Mouse (Mus musculus): ENCODE measurements around the gene Cnbd2.

The Cnbd2 gene

GRCm38 (mm10) chr2:156392461-156393154 is 80.5 kb downstream of the Cnbd2 start:
- peak; percentile 85 for DNase-seq (ENCODE audit: low read depth)

DNA sequence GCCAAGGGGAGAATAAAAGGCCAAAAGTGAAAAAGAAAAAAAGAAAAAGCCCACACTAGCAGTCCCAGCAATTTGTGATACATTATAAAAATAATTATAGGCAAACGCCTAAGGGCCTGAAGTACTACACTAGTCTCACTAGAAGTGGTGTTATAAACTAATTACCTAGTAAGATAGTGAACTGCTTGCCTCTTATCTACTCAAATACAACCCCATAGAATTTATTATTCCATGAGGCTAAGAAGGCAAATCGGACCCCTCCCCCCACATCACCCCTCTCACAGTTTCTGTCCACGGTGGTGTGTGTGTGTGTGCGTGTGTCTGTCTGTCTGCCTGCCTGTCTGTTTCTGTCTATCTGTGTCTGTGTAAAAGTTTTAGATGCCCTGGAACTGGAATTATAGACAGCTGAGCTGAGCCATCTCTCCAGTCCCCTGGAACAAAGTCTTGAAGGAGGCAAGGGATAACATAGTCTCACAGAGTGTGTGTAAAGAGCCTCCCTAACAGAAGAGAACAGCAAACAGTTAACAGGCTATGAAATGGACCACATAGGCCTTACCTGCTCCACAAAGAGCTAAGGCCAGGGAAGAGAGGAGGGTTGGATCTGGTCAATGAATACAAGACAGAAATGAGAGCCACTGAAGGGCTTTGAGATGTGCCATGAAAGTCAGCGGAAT is 81.2 kb downstream of the Cnbd2 start:
- peak; percentile 47 for DNase-seq (ENCODE audit: low read depth)

GRCm38 (mm10) chr2:156394282-156394681 is 82.2 kb downstream of the Cnbd2 start:
- peak; percentile 72 for DNase-seq (ENCODE audit: low read depth)

- DNase-seq (ENCODE audit: low read depth): no peak
These were observed 84.0 kb downstream of the Cnbd2 start for GRCm38 (mm10) chr2:156396096-156396495.

- no peak for DNase-seq (ENCODE audit: low read depth)
These were observed 85.9 kb downstream of the Cnbd2 start for GRCm38 (mm10) chr2:156397988-156398387.

GRCm38 (mm10) chr2:156399485-156399884 is 87.4 kb downstream of the Cnbd2 start:
- DNase-seq (ENCODE audit: low read depth): no peak

DNA sequence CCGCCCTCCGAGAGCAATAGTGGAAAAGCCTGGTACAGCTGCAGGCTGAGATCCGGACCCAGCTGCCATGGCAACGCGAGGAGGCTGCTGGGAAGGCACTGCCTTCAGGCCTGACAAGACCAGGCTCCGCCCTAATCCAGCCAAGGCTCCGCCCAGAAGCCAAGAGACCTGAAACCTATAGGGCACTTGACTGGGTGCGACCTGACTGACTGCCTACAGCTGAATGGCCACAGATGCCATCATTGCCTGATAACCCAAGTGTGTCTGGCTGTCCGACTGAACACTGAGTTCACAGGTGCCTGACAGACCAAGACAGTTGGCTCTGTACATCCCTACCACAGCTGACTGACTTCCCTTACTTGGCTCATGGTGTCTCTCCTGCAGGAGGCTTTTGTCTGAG is 89.2 kb downstream of the Cnbd2 start:
- peak; percentile 24 for DNase-seq (ENCODE audit: low read depth)

DNA sequence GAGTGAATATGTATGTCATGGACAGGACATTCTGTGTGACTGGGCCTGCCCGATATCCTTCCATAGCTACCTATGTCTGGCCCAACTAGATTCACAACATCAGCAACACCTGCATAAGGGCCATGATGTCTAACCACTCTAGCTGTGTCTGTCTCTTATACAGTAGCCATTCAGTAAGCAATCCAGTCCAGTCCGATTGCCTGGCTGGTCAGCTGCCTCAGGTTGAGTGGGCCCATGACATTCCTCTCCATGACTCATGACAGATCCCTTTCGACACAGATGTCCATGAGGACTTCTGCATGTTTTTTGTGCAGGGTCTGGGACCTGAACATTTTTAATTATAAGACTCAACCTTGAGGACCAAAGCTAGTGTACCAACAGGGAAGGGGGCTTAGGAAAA is 89.9 kb downstream of the Cnbd2 start:
- no peak for DNase-seq (ENCODE audit: low read depth)

- DNase-seq (ENCODE audit: low read depth): no peak
These were observed 94.9 kb downstream of the Cnbd2 start for GRCm38 (mm10) chr2:156406987-156407386.

- DNase-seq (ENCODE audit: low read depth): no peak
These were observed 96.1 kb downstream of the Cnbd2 start for GRCm38 (mm10) chr2:156408168-156408567.

DNA sequence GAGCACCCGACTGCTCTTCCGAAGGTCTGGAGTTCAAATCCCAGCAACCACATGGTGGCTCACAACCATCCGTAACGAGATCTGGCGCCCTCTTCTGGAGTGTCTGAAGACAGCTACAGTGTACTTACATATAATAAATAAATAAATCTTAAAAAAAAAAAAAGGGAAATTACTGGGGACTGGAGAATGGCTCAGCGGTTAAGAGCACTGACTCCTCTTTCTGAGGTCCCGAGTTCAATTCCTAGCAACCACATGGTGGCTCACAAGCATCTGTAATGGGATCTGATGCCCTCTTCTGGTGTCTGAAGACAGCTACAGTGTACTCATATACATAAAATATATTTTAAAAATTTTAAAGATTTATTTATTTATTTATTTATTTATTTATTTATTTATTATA is 99.2 kb downstream of the Cnbd2 start:
- DNase-seq (ENCODE audit: low read depth): peak; percentile 65

- DNase-seq (ENCODE audit: low read depth): no peak
These were observed 102.9 kb downstream of the Cnbd2 start for GRCm38 (mm10) chr2:156414996-156415395.

DNA sequence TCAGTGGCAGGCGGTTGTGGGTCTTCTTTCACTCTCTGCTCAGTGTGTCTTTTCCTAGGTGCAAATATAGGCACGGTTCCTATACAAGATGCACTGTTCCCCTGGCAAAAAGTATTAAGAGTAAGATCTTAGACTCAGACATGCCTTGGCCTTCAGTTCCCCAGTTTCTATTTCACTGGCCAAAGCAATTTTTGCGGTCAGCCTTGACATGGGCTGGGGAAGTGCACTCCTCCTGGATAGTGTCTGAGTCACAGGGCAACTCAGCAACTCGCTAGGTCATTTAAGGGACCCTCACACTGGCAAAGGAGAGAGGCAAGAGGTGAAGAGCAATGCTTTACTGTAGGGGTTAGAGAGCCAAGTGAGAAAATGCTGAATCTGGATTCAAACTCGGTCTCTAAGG is 103.6 kb downstream of the Cnbd2 start:
- DNase-seq (ENCODE audit: low read depth): peak; percentile 76

DNA sequence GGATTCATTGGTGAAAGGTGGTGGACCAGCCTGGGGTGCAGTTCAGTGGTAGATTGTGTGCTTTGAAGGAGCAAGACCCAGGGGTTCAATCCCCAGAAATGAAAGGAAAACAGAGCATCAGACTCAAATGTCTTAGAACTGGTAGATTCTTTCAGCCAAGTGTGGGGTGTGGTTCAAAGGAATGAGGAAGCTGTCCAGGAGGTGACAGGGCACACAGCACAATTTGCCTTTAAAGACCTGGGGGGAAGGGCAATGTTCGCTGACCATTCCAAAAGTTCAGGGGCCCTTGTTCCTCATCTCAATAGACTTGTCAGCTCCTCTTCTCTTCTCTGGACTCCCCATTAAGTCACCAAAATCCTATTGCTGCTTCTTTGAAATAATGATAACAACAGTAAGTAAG is 105.1 kb downstream of the Cnbd2 start:
- DNase-seq (ENCODE audit: low read depth): peak; percentile 23

- no peak for DNase-seq (ENCODE audit: low read depth)
These were observed 106.4 kb downstream of the Cnbd2 start for GRCm38 (mm10) chr2:156418467-156418866.

GRCm38 (mm10) chr2:156420327-156420693 is 108.2 kb downstream of the Cnbd2 start:
- no peak for DNase-seq (ENCODE audit: low read depth)

- DNase-seq (ENCODE audit: low read depth): no peak
These were observed 108.7 kb downstream of the Cnbd2 start, which contains the start of gene Epb41l1 for GRCm38 (mm10) chr2:156420694-156421380. Gene Epb41l1, plus strand, starts transcription at chr2:156420909.

GRCm38 (mm10) chr2:156421381-156422110 is 109.4 kb downstream of the Cnbd2 start:
- no peak for DNase-seq (ENCODE audit: low read depth)

DNA sequence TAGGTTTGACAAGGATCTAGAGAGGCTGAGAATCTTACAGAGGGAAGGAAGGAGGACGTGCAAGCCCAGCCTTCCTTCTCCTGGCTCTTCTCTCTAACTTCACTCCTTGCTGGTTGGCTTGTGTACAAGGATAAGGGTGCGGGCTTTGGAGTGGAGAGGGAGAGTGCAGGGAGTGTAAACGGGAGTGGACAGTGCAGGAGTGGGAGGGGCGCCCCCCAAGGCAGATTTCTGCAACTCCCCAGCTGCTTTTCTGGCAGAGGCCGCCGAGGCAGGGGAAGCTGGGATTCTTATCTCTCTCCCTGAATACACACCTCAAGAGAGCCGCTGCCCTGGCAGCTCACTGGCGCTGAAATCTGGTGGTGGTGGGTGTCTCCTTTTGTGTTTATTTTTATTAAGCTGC is 110.5 kb downstream of the Cnbd2 start:
- DNase-seq (ENCODE audit: low read depth): no peak

- DNase-seq (ENCODE audit: low read depth): no peak
These were observed 111.6 kb downstream of the Cnbd2 start for GRCm38 (mm10) chr2:156423672-156424071.
